Mouse (Mus musculus) duodenum, adult 2 months (tissue): ENCODE measurements around the gene Gal3st2. TPM values are rescaled to one million over a fixed set of nuclear protein-coding genes. Genes with fewer than 3 reads are reported as not detected.

Experiments used
- polyA plus RNA-seq: library from polyadenylated mRNA; depleted of rRNA; stranded (reverse); fragments of >200 nt; gene quantifications from 2 replicates; pipeline ENCODE4 v1.2.3, GENCODE M21; 2012; ENCODE audit warnings: low replicate concordance; rRNA removed

The Gal3st2 gene
- 61.7 and 145 TPM in 2 replicates for polyA plus RNA-seq

GRCm38 (mm10) chr1:93861048-93861447 lies at the start of gene Gal3st2:
Gal3st2 (plus strand) TSS chr1:93861306.

GRCm38 (mm10) chr1:93824609-93825008 lies 36.5 kb upstream of the Gal3st2 start, which contains the start of gene D2hgdh:
D2hgdh (plus strand) TSS chr1:93824909.

GRCm38 (mm10) chr1:93918011-93918410 lies 56.9 kb downstream of the Gal3st2 start, which contains the start of gene Gal3st2b:
Gal3st2b (plus strand) TSS chr1:93918311.

Other genes with a start within 250 kb of the Gal3st2 start
- gene Stk25, start 202.6 kb upstream of the Gal3st2 start, polyA plus RNA-seq: 96.4 and 173 TPM in 2 replicates
- gene Bok, start 175.6 kb upstream of the Gal3st2 start, polyA plus RNA-seq: 75.7 and 107 TPM in 2 replicates
- 36.7 and 53.6 TPM in 2 replicates for gene Atg4b, start 109.8 kb upstream of the Gal3st2 start, polyA plus RNA-seq
- gene Thap4, start 106.4 kb upstream of the Gal3st2 start, polyA plus RNA-seq: 79.5 and 105 TPM in 2 replicates
- gene Dtymk, start 59.4 kb upstream of the Gal3st2 start, polyA plus RNA-seq: 8.9 and 17.8 TPM in 2 replicates
- 2.2 and 3.6 TPM in 2 replicates for gene Ing5, start 57.3 kb upstream of the Gal3st2 start, polyA plus RNA-seq
- gene D2hgdh, start 36.4 kb upstream of the Gal3st2 start, polyA plus RNA-seq: 9.4 and 11.7 TPM in 2 replicates
- 17.0 and 96.0 TPM in 2 replicates for gene Gal3st2b, start 57.0 kb downstream of the Gal3st2 start, polyA plus RNA-seq
- 0.04 TPM in 1 of 2 replicates, not detected in the other for gene Gal3st2c, start 129.2 kb downstream of the Gal3st2 start, polyA plus RNA-seq
- not detected in 2 replicates for gene Neu4, start 159.1 kb downstream of the Gal3st2 start, polyA plus RNA-seq
- 0.08 and 0.44 TPM in 2 replicates for gene Pdcd1, start 191.2 kb downstream of the Gal3st2 start, polyA plus RNA-seq